Comparison of ENCODE assay signal across 8 mouse cellular contexts in genomic region chr11:87737175-87737740, GRCm38 (mm10). TPM values are rescaled to one million over a fixed set of nuclear protein-coding genes. Genes with fewer than 3 reads are reported as not detected.
DNase-seq lines count a peak whose midpoint lies in the region; ATAC-seq lines count a peak whose summit lies in the region.

Gene Supt4a (plus strand): TSS chr11:87737552.

- H3K4me1 ChIP-seq in hindbrain, embryonic 10.5 days (replicated peaks), result peaks cover 45% of the 10 kb centered on the region

- H3K36me3 ChIP-seq in hindbrain, embryonic 10.5 days, result peaks cover 31% of the 10 kb centered on the region

- WGBS in hindbrain, embryonic 10.5 days, result under 1% methylated on average over 57 of the region's 57 CpGs

- no peaks in the 10 kb centered on the region for H3K9me3 ChIP-seq in hindbrain, embryonic 10.5 days

- peak; percentile 96 for ATAC-seq in frontal cortex, adult (ENCODE audit: low TSS enrichment)

- peak within 1 kb of the TSS; percentile 84 for H3K4me3 ChIP-seq in hindbrain, embryonic 10.5 days

- H3K27ac ChIP-seq in hindbrain, embryonic 10.5 days, result peak within 1 kb of the TSS; percentile 92

- DNase-seq in Muller cell, postnatal 12 days (ENCODE audit: inconsistent ontology term), result peak; percentile 99
- DNase-seq in cerebellum, adult 9-10 months, result peak; percentile 96
- DNase-seq in hindbrain, embryonic 10.5 days (ENCODE audit: low spot score), result peak; percentile 95
- peak; percentile 90 to 94 for DNase-seq in layer of hippocampus, postnatal 14 days (ENCODE audit: low spot score in 2 of 2)
- DNase-seq in lung, postnatal 14 days, result peak; percentile 98
- DNase-seq in retina, adult 2 months (ENCODE audit: low read depth, low spot score), result peak; percentile 97
- peak; percentile 98 for DNase-seq in thymus, postnatal 36 days

- H3K27me3 ChIP-seq in hindbrain, embryonic 10.5 days (ENCODE audit: insufficient read depth, poor library complexity, severe bottlenecking), result peaks cover 26% of the 10 kb centered on the region

RNA-seq across cellular contexts. Expression of gene Supt4a, which starts in this region (rescaled TPM):
- 178 and 184 TPM in 2 replicates for polyA plus RNA-seq in hindbrain, embryonic 10.5 days (2016; fragmentation: Nextera tagmentation; extraction: Ambion mirVana)
- 10 to 100 TPM; 60.6 to 63.4 TPM for total RNA-seq in layer of hippocampus, postnatal 14 days (2021)

Comparison
In these comparisons a context has a peak if more than half of its experiments do, and no peak if none do; other contexts are left out.
1. Peak in every context shown above with its lines: DNase-seq, ATAC-seq, H3K4me3 ChIP-seq and H3K27ac ChIP-seq.